Mouse (Mus musculus): ENCODE measurements around the gene Ramp2. TPM values are rescaled to one million over a fixed set of nuclear protein-coding genes. Genes with fewer than 3 reads are reported as not detected.

Ramp2 gene
- polyA plus RNA-seq, 1 experiment from 2014 or later: 96.5 TPM

- WGBS: 69% methylated on average over 12 of the region's 12 CpGs
- no peak for ATAC-seq (ENCODE audit: low FRiP score, low read depth)
- Histone ChIP-seq H3K27me3 (no peaks in the 10 kb centered on the region), H3K9ac (peak overlapping the region; percentile 94; the same call in 1 of the 2 replicates), H3K36me3 (no peaks in the 10 kb centered on the region), H3K4me1 (replicated peaks) (peaks cover 28% of the 10 kb centered on the region), H3K9me3 (no peaks in the 10 kb centered on the region), H3K27ac (replicated peaks) (no peak overlapping the region), H3K4me2 (peak overlapping the region; percentile 88), H3K4me3 (peak overlapping the region; percentile 96)
These were observed 31.8 kb downstream of the Ramp2 start for GRCm38 (mm10) chr11:101277381-101278222.

GRCm38 (mm10) chr11:101278223-101279192 lies 32.7 kb downstream of the Ramp2 start, which contains the start of the genes Cntd1 and Coa3:
TSS of gene Cntd1 (plus strand) at chr11:101279012.
TSS of gene Coa3 (minus strand) at chr11:101279114.
- Histone ChIP-seq H3K36me3 (no peaks in the 10 kb centered on the region), H3K9ac (peak within 1 kb of the TSS; percentile 94), H3K27ac (replicated peaks) (peak within 1 kb of the TSS; percentile 81), H3K4me3 (peak within 1 kb of the TSS; percentile 96), H3K4me1 (replicated peaks) (peaks cover 28% of the 10 kb centered on the region), H3K27me3 (no peaks in the 10 kb centered on the region), H3K4me2 (peak within 1 kb of the TSS; percentile 88), H3K9me3 (no peaks in the 10 kb centered on the region)
- WGBS: 10% methylated on average over 45 of the region's 45 CpGs
- peak; percentile 97 for ATAC-seq (ENCODE audit: low FRiP score, low read depth)

- Histone ChIP-seq H3K36me3 (no peaks in the 10 kb centered on the region), H3K9me3 (no peaks in the 10 kb centered on the region), H3K4me3 (peak overlapping the region; percentile 96), H3K27ac (replicated peaks) (no peak overlapping the region), H3K4me1 (replicated peaks) (peaks cover 28% of the 10 kb centered on the region), H3K4me2 (peak overlapping the region; percentile 88), H3K9ac (peak overlapping the region; percentile 94; the same call in 1 of the 2 replicates), H3K27me3 (no peaks in the 10 kb centered on the region)
- peak; percentile 24; the same call in 1 of the 2 replicates for ATAC-seq (ENCODE audit: low FRiP score, low read depth)
- 60% methylated on average over 14 of the region's 14 CpGs for WGBS
These were observed 33.4 kb downstream of the Ramp2 start for GRCm38 (mm10) chr11:101279193-101279569.

- Histone ChIP-seq H3K4me2 (no peak overlapping the region), H3K9me3 (no peaks in the 10 kb centered on the region), H3K27ac (replicated peaks) (no peak overlapping the region), H3K4me1 (replicated peaks) (peaks cover 28% of the 10 kb centered on the region), H3K36me3 (no peaks in the 10 kb centered on the region), H3K9ac (no peak overlapping the region), H3K27me3 (no peaks in the 10 kb centered on the region), H3K4me3 (no peak overlapping the region)
- ATAC-seq (ENCODE audit: low FRiP score, low read depth): no peak
- WGBS: 52% methylated on average over 7 of the region's 7 CpGs
These were observed 35.0 kb downstream of the Ramp2 start for GRCm38 (mm10) chr11:101280837-101281236.

DNA sequence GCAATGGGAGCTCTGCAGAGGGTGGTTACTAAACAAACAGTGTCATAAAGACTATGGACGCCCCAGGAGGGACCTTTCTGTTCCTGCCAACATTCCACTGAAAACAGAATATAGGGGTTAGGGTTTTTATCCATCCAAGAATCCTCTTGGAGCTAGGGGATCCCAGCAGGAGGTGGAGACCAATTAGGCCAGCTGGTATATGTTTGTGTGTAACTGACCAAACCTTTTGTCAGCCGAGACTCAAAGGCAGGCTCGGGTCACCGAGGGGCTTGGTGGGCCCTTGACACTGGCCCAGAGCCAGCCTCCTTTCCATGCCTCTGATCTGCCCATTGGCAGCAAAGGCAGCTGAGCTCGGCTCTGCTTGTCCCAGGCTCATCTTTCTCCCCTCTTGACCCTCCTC lies 37.1 kb downstream of the Ramp2 start:
- ATAC-seq (ENCODE audit: low FRiP score, low read depth): no peak
- Histone ChIP-seq H3K4me2 (no peak overlapping the region), H3K4me1 (replicated peaks) (peaks cover 12% of the 10 kb centered on the region), H3K4me3 (no peak overlapping the region), H3K36me3 (0 out of 2 replicates have a peak, but pooled peaks cover 7% of the 10 kb centered on the region), H3K27me3 (no peaks in the 10 kb centered on the region), H3K9ac (no peak overlapping the region), H3K27ac (replicated peaks) (no peak overlapping the region), H3K9me3 (no peaks in the 10 kb centered on the region)
- 31% methylated on average over 5 of the region's 5 CpGs for WGBS

DNA sequence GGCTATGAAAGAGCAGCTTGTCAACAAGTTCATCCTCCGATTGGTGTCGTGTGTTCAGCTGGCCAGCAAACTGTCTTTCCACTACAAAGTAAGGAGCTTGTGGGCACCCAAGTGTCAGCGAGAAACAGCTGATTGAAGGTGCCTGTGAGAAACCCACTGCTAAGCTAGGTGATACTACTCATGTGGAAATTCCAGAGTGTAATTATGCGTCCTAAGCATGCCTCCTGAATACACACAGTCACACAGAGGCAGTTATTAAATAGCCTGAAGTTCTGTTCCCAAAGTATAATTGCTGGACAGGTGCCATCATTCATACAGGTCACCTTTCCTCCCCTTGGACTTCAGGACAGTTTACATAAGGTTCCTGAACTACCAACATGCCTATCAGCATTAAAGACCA lies 38.0 kb downstream of the Ramp2 start:
- no peak for ATAC-seq (ENCODE audit: low FRiP score, low read depth)
- H3K27ac ChIP-seq (replicated peaks): no peak overlapping the region
- H3K4me3 ChIP-seq: no peak overlapping the region
- no peak overlapping the region for H3K4me2 ChIP-seq
- no peaks in the 10 kb centered on the region for H3K9me3 ChIP-seq
- 67% methylated on average over 4 of the region's 4 CpGs for WGBS
- peaks cover 16% of the 10 kb centered on the region for H3K36me3 ChIP-seq
- no peak overlapping the region for H3K9ac ChIP-seq
- H3K4me1 ChIP-seq (replicated peaks): peaks cover 8% of the 10 kb centered on the region
- no peaks in the 10 kb centered on the region for H3K27me3 ChIP-seq

DNA sequence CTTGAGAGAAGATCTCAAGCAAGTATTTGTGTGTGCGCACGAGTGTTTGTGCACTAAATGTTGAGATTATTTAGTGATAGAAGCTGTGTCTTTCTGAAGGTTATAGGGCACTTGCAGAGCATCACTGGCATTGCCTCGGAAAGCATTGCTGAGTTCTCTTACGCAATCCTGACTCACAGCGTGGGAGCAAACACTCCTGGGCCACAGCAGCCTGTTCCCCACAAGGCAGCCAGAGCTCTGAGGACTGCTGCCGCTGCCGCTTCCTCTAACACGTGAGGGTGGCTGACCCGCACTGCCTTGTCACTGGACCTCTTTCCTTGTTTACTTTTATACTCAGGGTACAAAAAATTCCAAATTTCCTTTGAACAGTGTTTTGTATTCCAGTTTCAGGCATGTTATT lies 41.5 kb downstream of the Ramp2 start:
- WGBS: 79% methylated on average over 9 of the region's 9 CpGs
- ATAC-seq (ENCODE audit: low FRiP score, low read depth): no peak
- H3K4me1 ChIP-seq (replicated peaks): no peaks in the 10 kb centered on the region

DNA sequence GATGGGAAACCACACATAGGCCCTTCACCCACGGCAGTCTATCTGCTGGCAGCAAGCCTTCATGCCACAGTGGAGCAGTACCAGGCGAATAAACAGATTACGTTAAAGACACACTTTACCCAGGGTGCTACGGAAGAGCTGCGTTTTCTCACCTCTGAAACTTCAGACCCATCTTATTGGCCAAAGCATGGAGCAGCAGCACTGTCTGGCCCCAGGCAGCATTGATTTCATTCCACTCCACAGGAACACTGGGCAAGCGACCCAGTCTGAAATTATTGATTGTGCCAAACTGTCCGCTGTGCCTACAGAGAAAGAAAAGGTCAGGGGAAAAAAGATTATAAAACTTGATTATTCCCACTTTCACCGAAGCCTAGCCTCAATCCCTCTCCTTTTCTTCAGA lies 45.4 kb downstream of the Ramp2 start:
- no peak overlapping the region for H3K4me2 ChIP-seq
- ATAC-seq (ENCODE audit: low FRiP score, low read depth): no peak
- H3K4me1 ChIP-seq (replicated peaks): no peaks in the 10 kb centered on the region
- no peaks in the 10 kb centered on the region for H3K9me3 ChIP-seq
- WGBS: 98% methylated on average over 8 of the region's 8 CpGs
- H3K9ac ChIP-seq: no peak overlapping the region
- no peaks in the 10 kb centered on the region for H3K27me3 ChIP-seq
- H3K36me3 ChIP-seq: peaks cover 69% of the 10 kb centered on the region
- H3K4me3 ChIP-seq: no peak overlapping the region
- H3K27ac ChIP-seq (replicated peaks): no peak overlapping the region

More for the DNA sequence above, 41.5 kb downstream of the Ramp2 start:
- Histone ChIP-seq H3K4me3 (no peak overlapping the region), H3K27ac (replicated peaks) (no peak overlapping the region), H3K9me3 (no peaks in the 10 kb centered on the region), H3K27me3 (no peaks in the 10 kb centered on the region), H3K36me3 (peaks cover 44% of the 10 kb centered on the region), H3K9ac (no peak overlapping the region), H3K4me2 (no peak overlapping the region)

- no peak overlapping the region for H3K4me2 ChIP-seq
- 88% methylated on average over 8 of the region's 8 CpGs for WGBS
- no peak overlapping the region for H3K27ac ChIP-seq (replicated peaks)
- peaks cover 56% of the 10 kb centered on the region for H3K36me3 ChIP-seq
- no peaks in the 10 kb centered on the region for H3K9me3 ChIP-seq
- H3K27me3 ChIP-seq: no peaks in the 10 kb centered on the region
- H3K4me1 ChIP-seq (replicated peaks): peaks cover under 1% of the 10 kb centered on the region
- H3K9ac ChIP-seq: no peak overlapping the region
- no peak for ATAC-seq (ENCODE audit: low FRiP score, low read depth)
- H3K4me3 ChIP-seq: no peak overlapping the region
These were observed 49.4 kb downstream of the Ramp2 start for GRCm38 (mm10) chr11:101295191-101295590.

DNA sequence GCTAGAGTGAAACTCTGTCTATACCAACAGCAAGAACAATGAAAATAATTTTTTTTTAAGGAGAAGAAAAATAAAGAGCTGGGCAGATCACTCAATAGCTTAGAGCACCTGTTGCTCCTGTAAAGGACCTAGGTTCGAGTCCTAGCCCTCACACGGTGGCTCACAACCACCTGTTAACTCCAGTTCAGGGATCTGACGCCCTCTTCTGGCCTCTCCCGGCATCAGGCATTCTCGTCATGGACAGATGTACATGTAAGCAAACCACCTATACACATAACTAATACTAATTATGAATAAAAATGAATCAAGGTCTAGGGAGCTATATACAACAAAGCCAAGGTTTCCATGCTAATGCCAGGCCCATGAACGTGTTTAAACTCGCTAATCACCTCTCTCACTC lies 55.1 kb downstream of the Ramp2 start:
- no peaks in the 10 kb centered on the region for H3K9me3 ChIP-seq
- peak overlapping the region; percentile 67; the same call in 1 of the 2 replicates for H3K9ac ChIP-seq
- H3K4me2 ChIP-seq: peak overlapping the region; percentile 84
- no peak for ATAC-seq (ENCODE audit: low FRiP score, low read depth)
- H3K36me3 ChIP-seq: peaks cover 15% of the 10 kb centered on the region
- peaks cover 19% of the 10 kb centered on the region for H3K4me1 ChIP-seq (replicated peaks)
- WGBS: 70% methylated on average over 7 of the region's 7 CpGs
- H3K27ac ChIP-seq (replicated peaks): no peak overlapping the region
- no peaks in the 10 kb centered on the region for H3K27me3 ChIP-seq
- H3K4me3 ChIP-seq: peak overlapping the region; percentile 79

DNA sequence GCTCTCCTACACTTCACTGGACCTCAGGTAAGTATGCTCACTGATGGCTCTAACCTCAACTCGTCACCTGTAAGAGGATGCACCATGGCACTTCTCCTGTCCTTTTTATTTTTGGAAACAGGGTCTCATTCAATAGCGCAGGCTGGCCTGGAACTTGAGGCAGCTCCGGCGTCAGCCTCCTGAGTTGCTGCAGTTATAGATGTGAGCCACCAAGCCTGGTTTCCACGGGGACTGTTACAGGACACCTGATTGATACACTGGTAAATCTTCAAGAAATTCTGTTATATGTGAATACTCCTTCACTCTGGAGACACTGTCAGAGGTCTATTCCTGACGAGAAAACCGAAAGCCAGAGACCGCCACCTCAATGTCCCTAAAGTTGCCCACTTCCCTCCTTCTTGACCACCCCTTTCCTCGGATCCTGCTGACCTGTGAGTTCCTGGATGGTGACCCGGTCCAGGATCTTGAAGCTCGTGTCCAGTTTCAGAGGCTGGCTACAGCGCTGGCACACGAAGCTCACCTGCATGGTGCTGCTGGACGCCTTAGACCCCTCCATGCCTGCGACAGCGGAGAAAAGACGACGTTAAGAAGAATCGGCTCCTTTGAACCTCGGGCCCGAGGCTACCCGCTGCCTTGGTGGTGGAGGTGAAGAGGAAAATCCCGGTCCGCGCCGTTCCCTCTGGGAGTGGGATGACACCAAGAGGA lies 55.6 kb downstream of the Ramp2 start:
- Histone ChIP-seq H3K36me3 (peaks cover 13% of the 10 kb centered on the region; the same call in 1 of the 2 replicates), H3K9ac (peak overlapping the region; percentile 67), H3K4me1 (replicated peaks) (peaks cover 19% of the 10 kb centered on the region), H3K27ac (replicated peaks) (peak overlapping the region; percentile 72), H3K4me2 (peak overlapping the region; percentile 84), H3K4me3 (peak overlapping the region; percentile 79), H3K27me3 (no peaks in the 10 kb centered on the region), H3K9me3 (no peaks in the 10 kb centered on the region)
- ATAC-seq (ENCODE audit: low FRiP score, low read depth): peak; percentile 50; the same call in 1 of the 2 replicates
- 14% methylated on average over 26 of the region's 26 CpGs for WGBS
